Mouse (Mus musculus) MEL (cell line): ENCODE data around the gene Stk19. TPM values are rescaled to one million over a fixed set of nuclear protein-coding genes. Genes with fewer than 3 reads are reported as not detected.

Source experiments
- DNase-seq: peaks from one replicate; pipeline ENCODE4 v3.0.0; 2011; ENCODE audit warnings: low read depth, low spot score
- H3K27ac ChIP-seq: 2 replicates; pipeline ENCODE4 v1.5.1; 2012; ENCODE audit warnings: low read depth, mild to moderate bottlenecking, control low read depth, low read length, moderate library complexity; ENCODE audit not compliant: control insufficient read depth
- H3K27me3 ChIP-seq, 2 experiments: fragments of 150-350 bp in 1 of 2; sonication (generic) in 1 of 2; 2 replicates each; pipeline ENCODE4 v1.6.1; 2012; ENCODE audit warnings: low read length in 2 of 2, mild to moderate bottlenecking in 2 of 2, improper control_type of control experiment in 1 of 2, moderate library complexity in 1 of 2; ENCODE audit not compliant: insufficient read depth in 2 of 2, control insufficient read depth in 1 of 2
- H3K36me3 ChIP-seq, 2 experiments: 2 replicates each; pipeline ENCODE4 v1.6.1; 2012 to 2014; ENCODE audit warnings: low read length in 2 of 2, improper control_type of control experiment in 1 of 2, inconsistent platforms in 1 of 2, mild to moderate bottlenecking in 1 of 2; ENCODE audit not compliant: insufficient read depth in 2 of 2, control insufficient read depth in 1 of 2
- H3K4me1 ChIP-seq, 2 experiments: fragments of 150-350 bp in 1 of 2; sonication (generic) in 1 of 2; 2 replicates each; pipeline ENCODE4 v1.6.1; 2012; ENCODE audit warnings: low read length in 2 of 2, improper control_type of control experiment in 1 of 2, mild to moderate bottlenecking in 1 of 2; ENCODE audit not compliant: insufficient read depth in 2 of 2, control insufficient read depth in 1 of 2
- H3K4me3 ChIP-seq, 2 experiments: fragments of 150-350 bp in 1 of 2; sonication (generic) in 1 of 2; 2 replicates each; pipeline ENCODE4 v1.5.1; 2012; ENCODE audit warnings: low read depth in 2 of 2, low read length in 2 of 2, mild to moderate bottlenecking in 2 of 2, moderate library complexity in 2 of 2, control low read depth in 1 of 2, improper control_type of control experiment in 1 of 2; ENCODE audit not compliant: control insufficient read depth in 1 of 2, insufficient read depth in 1 of 2
- H3K79me2 ChIP-seq: 2 replicates; pipeline ENCODE4 v1.6.1; 2012; ENCODE audit warnings: mild to moderate bottlenecking, low read length, moderate library complexity; ENCODE audit not compliant: control insufficient read depth, poor library complexity, insufficient read depth
- H3K9ac ChIP-seq: 2 replicates; pipeline ENCODE4 v1.6.1; 2012; ENCODE audit warnings: low read depth, mild to moderate bottlenecking, control low read depth, low read length, moderate library complexity; ENCODE audit not compliant: control insufficient read depth, poor library complexity, severe bottlenecking
- H3K9me3 ChIP-seq: fragments of 150-350 bp; sonication (generic); replicated peaks from 2 replicates; pipeline ENCODE4 v1.6.1; 2012; ENCODE audit warnings: mild to moderate bottlenecking, low read length, improper control_type of control experiment, moderate library complexity; ENCODE audit not compliant: insufficient read depth
- BHLHE40 ChIP-seq: IDR thresholded peaks from 2 replicates; pipeline ENCODE4 v1.6.1; 2012; ENCODE audit warnings: low read depth, mild to moderate bottlenecking, inconsistent platforms, low read length, improper control_type of control experiment, borderline replicate concordance
- CTCF ChIP-seq, 3 experiments: IDR thresholded peaks in 2 of 3; conservative IDR thresholded peaks in 1 of 3; 2 replicates each; pipeline ENCODE4 v1.5.1; 2011 to 2012; ENCODE audit warnings: low read length in 3 of 3, low read depth in 2 of 3, mild to moderate bottlenecking in 2 of 3, improper control_type of control experiment in 1 of 3, inconsistent platforms in 1 of 3, mixed read lengths in 1 of 3, moderate library complexity in 1 of 3; ENCODE audit not compliant: control insufficient read depth in 1 of 3, insufficient read depth in 1 of 3, poor library complexity in 1 of 3, severe bottlenecking in 1 of 3
- EP300 ChIP-seq, 2 experiments: IDR thresholded peaks; 2 replicates each; pipeline ENCODE4 v1.6.1; 2011; ENCODE audit warnings: improper control_type of control experiment in 2 of 2, low read length in 2 of 2, low read depth in 1 of 2, mild to moderate bottlenecking in 1 of 2
- ETS1 ChIP-seq: IDR thresholded peaks from 2 replicates; pipeline ENCODE4 v1.6.1; 2012; ENCODE audit warnings: low read depth, mild to moderate bottlenecking, inconsistent platforms, low read length, improper control_type of control experiment, moderate library complexity
- GABPA ChIP-seq: IDR thresholded peaks from 2 replicates; pipeline ENCODE4 v1.6.1; 2012; ENCODE audit warnings: low read depth, mild to moderate bottlenecking, inconsistent platforms, low read length, improper control_type of control experiment, moderate library complexity
- HCFC1 ChIP-seq: IDR thresholded peaks from 2 replicates; pipeline ENCODE4 v1.6.1; 2012; ENCODE audit warnings: low read depth, mild to moderate bottlenecking, inconsistent platforms, low read length, improper control_type of control experiment, moderate library complexity
- JUND ChIP-seq: IDR thresholded peaks from 2 replicates; pipeline ENCODE4 v1.6.1; 2011; ENCODE audit warnings: low read depth, mild to moderate bottlenecking, improper control_type of control experiment, low read length
- KAT2A ChIP-seq: conservative IDR thresholded peaks from 2 replicates; pipeline ENCODE4 v1.6.1; 2012; ENCODE audit warnings: low read depth, low read length, improper control_type of control experiment, inconsistent platforms
- MAFK ChIP-seq: IDR thresholded peaks from 2 replicates; pipeline ENCODE4 v1.6.1; 2011; ENCODE audit warnings: low read depth, mild to moderate bottlenecking, low read length, improper control_type of control experiment, borderline replicate concordance
- MAZ ChIP-seq: IDR thresholded peaks from 2 replicates; pipeline ENCODE4 v1.6.1; 2012; ENCODE audit warnings: low read depth, mild to moderate bottlenecking, inconsistent platforms, low read length, improper control_type of control experiment
- MXI1 ChIP-seq: IDR thresholded peaks from 2 replicates; pipeline ENCODE4 v1.6.1; 2011; ENCODE audit warnings: mild to moderate bottlenecking, low read depth, low read length, improper control_type of control experiment
- MYB ChIP-seq: IDR thresholded peaks from 2 replicates; pipeline ENCODE4 v1.6.1; 2011; ENCODE audit warnings: mild to moderate bottlenecking, low read depth, low read length, improper control_type of control experiment
- MYC ChIP-seq: IDR thresholded peaks from 2 replicates; pipeline ENCODE4 v1.6.1; 2011; ENCODE audit warnings: low read depth, mild to moderate bottlenecking, low read length, improper control_type of control experiment, moderate library complexity
- POLR2AphosphoS2 ChIP-seq: IDR thresholded peaks from 2 replicates; pipeline ENCODE4 v1.6.1; 2011; ENCODE audit warnings: low read length, improper control_type of control experiment
- SMC3 ChIP-seq: IDR thresholded peaks from 2 replicates; pipeline ENCODE4 v1.6.1; 2011; ENCODE audit warnings: low read depth, low read length, improper control_type of control experiment
- TBP ChIP-seq: IDR thresholded peaks from 2 replicates; pipeline ENCODE4 v1.8.0; 2011; ENCODE audit warnings: low read depth, low read length, improper control_type of control experiment
- TCF12 ChIP-seq: IDR thresholded peaks from 2 replicates; pipeline ENCODE4 v1.6.1; 2014; ENCODE audit warnings: low read depth, mild to moderate bottlenecking, inconsistent platforms, low read length, improper control_type of control experiment, moderate library complexity
- UBTF ChIP-seq: IDR thresholded peaks from 2 replicates; pipeline ENCODE4 v1.6.1; 2012; ENCODE audit warnings: low read depth, mild to moderate bottlenecking, inconsistent platforms, low read length, improper control_type of control experiment, moderate library complexity, borderline replicate concordance; ENCODE audit not compliant: insufficient read depth
- USF1 ChIP-seq: IDR thresholded peaks from 2 replicates; pipeline ENCODE4 v1.6.1; 2014; ENCODE audit warnings: low read depth, mild to moderate bottlenecking, inconsistent platforms, low read length, improper control_type of control experiment, moderate library complexity
- ZKSCAN1 ChIP-seq: IDR thresholded peaks from 2 replicates; pipeline ENCODE4 v1.6.1; 2012; ENCODE audit warnings: low read depth, mild to moderate bottlenecking, inconsistent platforms, low read length, improper control_type of control experiment, moderate library complexity
- ZMIZ1 ChIP-seq: IDR thresholded peaks from 2 replicates; pipeline ENCODE4 v1.6.1; 2012; ENCODE audit warnings: low read depth, mild to moderate bottlenecking, inconsistent platforms, low read length, improper control_type of control experiment, moderate library complexity
- ZNF384 ChIP-seq: IDR thresholded peaks from 2 replicates; pipeline ENCODE4 v1.6.1; 2012; ENCODE audit warnings: low read depth, mild to moderate bottlenecking, inconsistent platforms, low read length, improper control_type of control experiment
- polyA plus RNA-seq, 2 experiments: library from polyadenylated mRNA; stranded (reverse) in 1 of 2; unstranded in 1 of 2; fragments of >175 nt in 1 of 2; fragments of >200 nt in 1 of 2; gene quantifications; 2 replicates each; pipeline versions ENCODE4 v1.2.1 to v1.2.4; 2012; ENCODE audit warnings: low replicate concordance in 2 of 2, low read depth in 1 of 2; ENCODE audit not compliant: insufficient read length in 2 of 2, insufficient read depth in 1 of 2, missing spikeins in 1 of 2
- total RNA-seq: library from RNA; depleted of rRNA; stranded (reverse); fragments of 300-350 nt; gene quantifications from 2 replicates; pipeline ENCODE4 v1.2.3, GENCODE M21; 2012

Stk19 gene
- total and polyA plus RNA-seq, 3 experiments = 43.3 to 56.5 TPM; not detected in 1

DNA sequence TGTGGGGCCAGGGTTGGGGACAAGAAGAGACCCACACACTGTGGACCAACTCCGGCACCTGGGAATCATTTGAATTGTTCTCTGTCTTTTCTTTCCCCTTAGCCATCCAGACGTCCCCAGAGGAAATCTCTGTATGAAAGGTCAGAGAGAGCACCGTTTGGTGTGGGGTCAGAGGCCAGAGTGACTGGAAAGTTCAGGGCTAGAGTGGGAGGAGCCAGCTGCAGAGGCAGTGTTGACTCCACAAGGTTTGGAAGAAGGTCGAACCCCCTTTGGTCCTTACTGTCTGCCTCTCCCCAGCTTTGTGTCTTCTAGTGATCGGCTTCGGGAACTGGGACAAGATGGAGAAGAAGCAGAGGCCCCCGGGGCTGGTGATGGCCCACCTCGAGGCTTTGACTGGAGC, 16.8 kb upstream of the Stk19 start:
- no peak for TF ChIP-seq CTCF (IDR thresholded peaks at IDR 0.05 in 2 of 3, conservative IDR thresholded peaks at IDR 0.05 in 1 of 3; ENCODE audit: control insufficient read depth in 1 of 3, insufficient read depth in 1 of 3, low read depth in 2 of 3, low read length in 3 of 3, poor library complexity in 1 of 3, severe bottlenecking in 1 of 3)
- no peak for TF ChIP-seq MAFK
- no peak for TF ChIP-seq SMC3
- no peak for TF ChIP-seq MYB
- TF ChIP-seq TCF12 = no peak
- no peak for TF ChIP-seq UBTF
- no peak for TF ChIP-seq USF1
- TF ChIP-seq POLR2AphosphoS2 = no peak
- no peak for TF ChIP-seq BHLHE40
- no peak for TF ChIP-seq JUND
- TF ChIP-seq MAZ = no peak
- TF ChIP-seq TBP = no peak
- no peak for TF ChIP-seq ETS1
- TF ChIP-seq KAT2A = no peak
- no peak for TF ChIP-seq HCFC1
- TF ChIP-seq ZKSCAN1 = no peak
- no peak for TF ChIP-seq ZMIZ1
- no peak for TF ChIP-seq ZNF384
- TF ChIP-seq MXI1 = no peak
- no peak for TF ChIP-seq EP300 (IDR thresholded peaks at IDR 0.05; ENCODE audit: low read depth in 1 of 2, low read length in 2 of 2)
- TF ChIP-seq, all 39 proteins: peak for 0
- peaks cover 0 to 5% of the 10 kb centered on the region in 2 experiments; a peak in 2 of 4 replicates for H3K36me3 ChIP-seq
- DNase-seq = no peak
- no peaks in the 10 kb centered on the region for H3K9me3 ChIP-seq
- no peak overlapping the region for H3K27ac ChIP-seq
- H3K4me1 ChIP-seq = peaks cover 0 to 3% of the 10 kb centered on the region in 2 experiments; a peak in 2 of 4 replicates
- H3K79me2 ChIP-seq = peaks cover 15% of the 10 kb centered on the region
- H3K27me3 ChIP-seq = no peaks in the 10 kb centered on the region
- H3K4me3 ChIP-seq = no peak overlapping the region
- H3K9ac ChIP-seq = no peak overlapping the region

DNA sequence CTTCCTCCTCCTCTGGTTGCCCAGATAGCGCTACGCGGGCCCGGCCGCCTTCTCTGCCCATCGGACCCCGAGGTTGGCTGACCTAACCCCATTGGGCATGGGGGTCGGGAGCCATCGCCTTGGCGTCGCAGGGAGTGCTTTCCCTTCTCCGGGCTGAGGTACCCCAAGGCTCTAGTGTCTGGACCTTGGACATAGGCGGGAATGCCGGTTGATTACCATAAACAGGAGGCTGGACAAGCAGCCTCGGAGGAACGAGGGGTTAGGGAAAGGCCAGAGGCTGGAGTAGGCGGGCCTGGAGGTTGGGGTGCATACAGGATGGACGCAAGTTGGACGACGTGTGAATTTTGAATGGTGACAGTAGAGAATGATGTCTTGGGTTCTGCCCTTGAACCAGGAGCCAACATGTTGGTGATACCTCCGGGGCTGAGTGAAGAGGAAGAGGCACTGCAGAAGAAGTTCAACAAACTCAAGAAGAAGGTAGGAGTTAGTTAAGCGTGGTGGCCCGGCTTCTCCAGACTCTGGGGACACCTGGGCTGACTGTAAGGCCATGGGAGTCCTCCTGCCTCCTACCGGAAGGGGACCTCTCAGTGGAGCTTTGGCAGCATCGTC, 13.9 kb upstream of the Stk19 start:
- H3K36me3 ChIP-seq = peaks cover 1 to 5% of the 10 kb centered on the region in 2 experiments
- peak overlapping the region; percentile 86 for H3K9ac ChIP-seq
- peaks cover 15% of the 10 kb centered on the region for H3K79me2 ChIP-seq
- TF ChIP-seq MYC (no peak; the same call in 1 of the 2 replicates), TBP (no peak), MAZ (no peak), GABPA (no peak), UBTF (0 out of 2 replicates have a peak, but pooled peaks have one; percentile 33)
- H3K27ac ChIP-seq = peak overlapping the region; percentile 34; the same call in 1 of the 2 replicates
- peak; percentile 55 for DNase-seq
- no peaks in the 10 kb centered on the region for H3K27me3 ChIP-seq
- H3K4me3 ChIP-seq = peak overlapping the region; percentile 59 to 80
- peaks cover 0 to 3% of the 10 kb centered on the region in 2 experiments; a peak in 2 of 4 replicates for H3K4me1 ChIP-seq
- no peaks in the 10 kb centered on the region for H3K9me3 ChIP-seq
